Mouse (Mus musculus) hindbrain, postnatal 0 days (tissue): ENCODE results near the gene Gabrp. TPM values are rescaled to one million over a fixed set of nuclear protein-coding genes. Genes with fewer than 3 reads are reported as not detected.
A peak's percentile ranks its signal among the peaks of the same experiment; 100 is the strongest.

ENCODE experiments used
- ATAC-seq: fragments of 200-750 bp; cut with Nextera tagmentation; 2 replicates; pipeline ENCODE4 v1.8.0; 2017; ENCODE audit warnings: mild to moderate bottlenecking, moderate TSS enrichment, moderate library complexity
- DNase-seq: peaks from one replicate; pipeline ENCODE4 v3.0.0-alpha.2; 2015; ENCODE audit warnings: low spot score
- H3K27ac ChIP-seq: fragments of 300-500 bp; sonication (generic); 2 replicates; pipeline ENCODE4 v1.5.1; 2014; ENCODE audit warnings: mild to moderate bottlenecking
- H3K27me3 ChIP-seq: fragments of 300-500 bp; sonication (generic); 2 replicates; pipeline ENCODE4 v1.6.1; 2014; ENCODE audit warnings: low read length, mixed read lengths; ENCODE audit not compliant: insufficient read depth
- H3K36me3 ChIP-seq: fragments of 300-500 bp; sonication (generic); 2 replicates; pipeline ENCODE4 v1.6.1; 2014; ENCODE audit warnings: low read length, mixed read lengths; ENCODE audit not compliant: insufficient read depth
- H3K4me1 ChIP-seq: fragments of 300-500 bp; sonication (generic); 2 replicates; pipeline ENCODE4 v1.6.1; 2014; ENCODE audit warnings: antibody characterized with exemption, low read length, mixed read lengths; ENCODE audit not compliant: insufficient read depth
- H3K4me2 ChIP-seq: fragments of 300-500 bp; sonication (generic); 2 replicates; pipeline ENCODE4 v1.6.1; 2014; ENCODE audit warnings: low read depth, mild to moderate bottlenecking, low read length, moderate library complexity, mixed read lengths
- H3K4me3 ChIP-seq: fragments of 300-500 bp; sonication (generic); 2 replicates; pipeline ENCODE4 v1.5.1; 2014; ENCODE audit warnings: low read length
- H3K9ac ChIP-seq: fragments of 300-500 bp; sonication (generic); replicated peaks from 2 replicates; pipeline ENCODE4 v1.6.1; 2014; ENCODE audit warnings: mild to moderate bottlenecking, low read length, moderate library complexity, mixed read lengths
- H3K9me3 ChIP-seq: fragments of 300-500 bp; sonication (generic); 2 replicates; pipeline ENCODE4 v1.6.1; 2016; ENCODE audit warnings: low read length, mixed read lengths
- CTCF ChIP-seq: IDR thresholded peaks from 2 replicates; pipeline ENCODE4 v1.5.1; 2016; ENCODE audit warnings: antibody characterized with exemption, control low read depth, low read depth
- WGBS: fragments of 180-500 bp; shearing (Covaris S2); extraction: QIAGEN DNeasy Blood & Tissue Kit; methylation state at CpG from one replicate; pipeline ENCODE4 v1.1.7; 2014; 5-methylcytosine and 5-hydroxymethylcytosine counted together
- polyA plus RNA-seq: library from polyadenylated mRNA; unstranded; fragments of >200 nt; fragmentation: Nextera tagmentation; extraction: Ambion mirVana; gene quantifications from 2 replicates; pipeline ENCODE4 v1.2.1, GENCODE M21; 2015
- total RNA-seq: library from RNA; depleted of rRNA; stranded (reverse); fragments of >200 nt; gene quantifications from 2 replicates; pipeline ENCODE4 v1.2.3, GENCODE M21; 2014

Gabrp gene
- total and polyA plus RNA-seq, 2 experiments from 2014 or later, result 0.10 TPM; not detected in 1

- TF ChIP-seq CTCF, result peak; percentile 66
- Histone ChIP-seq H3K27me3 (no peaks in the 10 kb centered on the region), H3K4me1 (no peaks in the 10 kb centered on the region), H3K4me2 (no peak overlapping the region), H3K9ac (no peak overlapping the region), H3K36me3 (no peaks in the 10 kb centered on the region), H3K27ac (no peak overlapping the region), H3K4me3 (no peak overlapping the region), H3K9me3 (no peaks in the 10 kb centered on the region)
- WGBS, result 80% methylated on average over 8 of the region's 8 CpGs
- DNase-seq (peak; percentile 50), ATAC-seq (peak; percentile 35; the same call in 1 of the 2 replicates)
Observed at GRCm38 (mm10) chr11:33554123-33554522, 24.6 kb downstream of the Gabrp start.

GRCm38 (mm10) chr11:33550861-33551560 lies 27.7 kb downstream of the Gabrp start:
- Histone ChIP-seq H3K4me2 (no peak overlapping the region), H3K9me3 (no peaks in the 10 kb centered on the region), H3K4me1 (no peaks in the 10 kb centered on the region), H3K4me3 (no peak overlapping the region), H3K9ac (no peak overlapping the region), H3K27ac (no peak overlapping the region), H3K36me3 (no peaks in the 10 kb centered on the region), H3K27me3 (no peaks in the 10 kb centered on the region)
- 71% methylated on average over 14 of the region's 14 CpGs for WGBS
- TF ChIP-seq CTCF, result no peak
- no peak for DNase-seq
- ATAC-seq, result no peak

GRCm38 (mm10) chr11:33547386-33547785 lies 31.4 kb downstream of the Gabrp start:
- H3K9ac ChIP-seq, result no peak overlapping the region
- DNase-seq, result peak; percentile 33
- H3K36me3 ChIP-seq, result no peaks in the 10 kb centered on the region
- no peak overlapping the region for H3K4me3 ChIP-seq
- no peak overlapping the region for H3K4me2 ChIP-seq
- no peak for ATAC-seq
- no peak overlapping the region for H3K27ac ChIP-seq
- WGBS, result 40% methylated on average over 2 of the region's 2 CpGs
- no peak for TF ChIP-seq CTCF
- no peaks in the 10 kb centered on the region for H3K27me3 ChIP-seq
- no peaks in the 10 kb centered on the region for H3K4me1 ChIP-seq
- no peaks in the 10 kb centered on the region for H3K9me3 ChIP-seq

- H3K27ac ChIP-seq, result no peak overlapping the region
- H3K27me3 ChIP-seq, result no peaks in the 10 kb centered on the region
- no peak overlapping the region for H3K9ac ChIP-seq
- WGBS, result 96% methylated on average over 2 of the region's 2 CpGs
- H3K9me3 ChIP-seq, result no peaks in the 10 kb centered on the region
- H3K36me3 ChIP-seq, result no peaks in the 10 kb centered on the region
- H3K4me3 ChIP-seq, result no peak overlapping the region
- no peaks in the 10 kb centered on the region for H3K4me1 ChIP-seq
- DNase-seq (no peak), ATAC-seq (no peak)
- TF ChIP-seq CTCF, result no peak
- H3K4me2 ChIP-seq, result no peak overlapping the region
Observed at GRCm38 (mm10) chr11:33544945-33545344, 33.8 kb downstream of the Gabrp start.

GRCm38 (mm10) chr11:33544121-33544520 lies 34.6 kb downstream of the Gabrp start:
- ATAC-seq, result no peak
- WGBS, result 62% methylated on average over 11 of the region's 11 CpGs

GRCm38 (mm10) chr11:33537390-33538125 lies 41.2 kb downstream of the Gabrp start:
- Histone ChIP-seq H3K36me3 (no peaks in the 10 kb centered on the region), H3K27ac (no peak overlapping the region), H3K9me3 (no peaks in the 10 kb centered on the region), H3K4me2 (no peak overlapping the region), H3K4me1 (no peaks in the 10 kb centered on the region), H3K4me3 (no peak overlapping the region), H3K27me3 (no peaks in the 10 kb centered on the region), H3K9ac (no peak overlapping the region)
- WGBS, result 76% methylated on average over 5 of the region's 5 CpGs
- no peak for ATAC-seq
- TF ChIP-seq CTCF, result no peak
- DNase-seq, result no peak

More at GRCm38 (mm10) chr11:33544121-33544520, 34.6 kb downstream of the Gabrp start:
- H3K36me3 ChIP-seq, result no peaks in the 10 kb centered on the region
- TF ChIP-seq CTCF, result no peak
- DNase-seq, result no peak
- no peaks in the 10 kb centered on the region for H3K9me3 ChIP-seq
- no peak overlapping the region for H3K27ac ChIP-seq
- H3K4me1 ChIP-seq, result no peaks in the 10 kb centered on the region
- H3K9ac ChIP-seq, result no peak overlapping the region
- H3K4me2 ChIP-seq, result no peak overlapping the region
- no peaks in the 10 kb centered on the region for H3K27me3 ChIP-seq
- no peak overlapping the region for H3K4me3 ChIP-seq

GRCm38 (mm10) chr11:33536636-33537035 lies 42.1 kb downstream of the Gabrp start:
- no peak for TF ChIP-seq CTCF
- DNase-seq (no peak), ATAC-seq (no peak)
- Histone ChIP-seq H3K27ac (no peak overlapping the region), H3K27me3 (no peaks in the 10 kb centered on the region), H3K4me3 (no peak overlapping the region), H3K4me1 (no peaks in the 10 kb centered on the region), H3K36me3 (no peaks in the 10 kb centered on the region), H3K4me2 (no peak overlapping the region), H3K9me3 (no peaks in the 10 kb centered on the region), H3K9ac (no peak overlapping the region)
- WGBS, result 91% methylated on average over 3 of the region's 3 CpGs
